Mouse (Mus musculus) c-Kit-negative CD71-positive TER-119-positive erythroid progenitor cells, embryonic 14.5 days (primary cell): Measurements from ENCODE around the gene Casp7.
"Not testable (repeated sequence)": the region's sequence is repeated elsewhere in the genome, so short reads cannot be mapped to it uniquely, and the experiment has no call there.

Source experiments
- DNase-seq: peaks from one replicate; pipeline ENCODE4 v3.0.0-alpha.2; 2013; ENCODE audit warnings: low read depth, low spot score

The Casp7 gene

DNA sequence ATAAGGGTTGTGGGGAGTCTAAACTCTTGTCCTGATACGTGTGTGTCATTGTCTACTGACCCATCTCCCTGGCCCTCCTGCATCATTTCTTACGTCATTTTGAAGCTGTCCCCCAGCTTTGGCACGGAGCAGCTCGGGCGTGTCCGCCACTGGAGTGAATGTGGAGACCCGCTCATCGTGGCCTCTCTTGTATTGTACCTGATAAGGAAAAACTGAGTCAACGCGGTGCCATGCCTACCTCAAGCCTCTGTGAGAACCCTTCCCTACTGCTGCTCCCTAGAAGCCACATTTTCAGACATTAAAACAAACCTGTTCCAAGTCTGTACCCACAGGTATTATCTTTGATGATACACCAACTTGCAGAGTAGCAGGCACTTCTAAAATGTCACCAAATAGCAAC lies 15.5 kb upstream of the Casp7 start:
- DNase-seq: no peak

DNA sequence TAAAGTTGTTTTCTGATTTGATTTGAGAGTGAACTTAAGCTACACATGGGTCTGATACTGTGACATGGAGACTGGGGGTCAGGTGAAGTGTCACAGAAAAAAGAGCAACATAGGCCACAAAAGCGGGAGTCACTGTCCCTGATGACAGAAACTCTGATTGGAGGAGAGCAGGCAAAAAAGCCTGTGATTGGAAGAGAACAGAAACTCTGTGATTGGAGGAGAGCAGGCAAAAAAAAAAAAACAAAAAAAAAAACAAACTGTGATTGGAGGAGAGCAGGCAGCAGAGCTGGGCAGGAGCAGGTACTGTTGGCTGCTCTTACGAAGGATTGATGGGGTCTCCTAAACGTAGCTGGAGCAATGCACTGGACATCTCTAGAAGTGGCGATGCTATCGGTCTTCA lies 11.4 kb upstream of the Casp7 start:
- no peak for DNase-seq

DNA sequence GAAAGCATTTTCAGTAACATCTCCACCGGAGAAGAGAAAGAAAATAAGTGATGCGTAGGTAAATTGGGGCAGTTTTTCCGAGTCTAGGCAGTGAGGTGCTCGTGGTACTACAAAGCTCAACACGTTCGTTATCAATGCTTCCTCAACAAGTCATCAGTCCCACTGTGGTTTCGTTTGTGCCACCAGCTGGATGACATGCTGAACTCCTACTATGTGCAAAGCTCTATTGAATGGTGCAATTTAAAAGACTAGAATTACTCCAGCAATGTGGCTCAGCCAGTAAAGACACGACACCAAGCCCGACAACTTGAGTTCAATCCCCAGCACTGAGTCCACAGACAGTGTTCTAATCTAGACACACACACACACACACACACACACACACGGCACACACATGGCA lies 10.8 kb upstream of the Casp7 start:
- DNase-seq: no peak

DNA sequence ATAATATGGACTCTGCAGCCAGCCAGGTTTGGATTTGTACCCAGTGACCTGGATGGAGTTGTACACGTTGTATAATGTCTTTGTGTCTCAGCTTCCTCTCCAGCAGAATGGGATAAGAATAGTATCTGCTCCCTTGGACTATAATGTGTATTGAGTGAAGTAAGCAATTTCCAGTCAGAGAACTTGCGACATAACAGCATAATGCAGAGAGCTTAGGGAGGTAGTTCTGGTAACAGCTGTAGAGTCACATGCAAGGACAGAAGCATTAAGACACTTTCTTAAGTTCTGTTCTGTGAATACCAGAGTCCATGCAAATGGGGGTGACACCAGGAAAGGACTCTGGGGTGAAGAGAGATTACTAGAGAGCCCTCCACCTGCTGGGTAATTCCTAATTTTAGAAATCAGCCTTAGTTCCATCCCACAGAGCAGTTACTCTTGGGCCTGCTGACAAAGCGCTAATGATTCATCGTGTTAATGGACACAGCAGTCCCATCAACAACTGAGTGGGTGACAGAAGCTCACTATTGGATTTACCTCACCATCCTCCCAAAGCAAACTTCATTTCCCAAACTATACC lies 9.1 kb upstream of the Casp7 start:
- no peak for DNase-seq

DNA sequence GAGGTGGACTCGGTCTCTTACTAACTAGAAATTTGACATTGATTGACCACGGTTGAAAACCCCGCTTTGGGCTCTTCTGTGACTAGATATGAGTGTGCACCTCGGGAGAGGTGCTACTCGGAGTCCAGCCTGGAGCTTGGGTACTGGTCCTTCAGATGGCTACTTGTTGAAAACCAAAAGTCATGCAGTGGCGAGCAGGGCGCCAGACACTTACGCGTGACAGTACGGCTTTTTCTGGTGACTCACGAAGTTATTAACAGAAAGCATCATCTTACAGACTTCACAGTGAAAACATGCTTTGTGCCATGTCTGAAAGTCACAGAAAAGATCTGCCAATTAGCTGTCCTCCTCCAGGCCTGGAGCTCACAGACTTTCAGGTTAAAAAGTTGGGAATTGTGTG lies 7.8 kb upstream of the Casp7 start:
- DNase-seq: no peak

DNA sequence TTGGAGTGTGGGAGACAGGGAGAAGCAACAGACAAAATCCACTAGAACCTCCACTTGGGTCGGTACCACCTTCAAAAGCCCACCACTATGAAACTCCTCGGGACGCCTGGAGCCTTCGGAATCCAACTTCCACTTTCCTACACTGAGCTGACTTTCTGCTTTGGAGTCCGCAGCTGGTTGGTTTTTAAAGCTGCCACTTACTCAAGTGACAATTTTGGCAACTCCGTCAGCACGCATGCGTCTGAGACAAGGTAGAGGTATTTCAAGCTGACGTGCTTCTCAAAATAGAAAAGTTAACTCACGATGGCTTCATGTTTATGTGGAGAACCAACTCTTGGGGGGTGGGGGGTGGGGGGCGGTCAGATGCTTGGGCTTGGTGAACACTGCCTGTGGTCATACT lies 7.0 kb upstream of the Casp7 start, which contains the start of gene Nrap:
TSS of gene Nrap (minus strand) at position 159 of the 400 bp plus-strand sequence.
- no peak for DNase-seq

DNA sequence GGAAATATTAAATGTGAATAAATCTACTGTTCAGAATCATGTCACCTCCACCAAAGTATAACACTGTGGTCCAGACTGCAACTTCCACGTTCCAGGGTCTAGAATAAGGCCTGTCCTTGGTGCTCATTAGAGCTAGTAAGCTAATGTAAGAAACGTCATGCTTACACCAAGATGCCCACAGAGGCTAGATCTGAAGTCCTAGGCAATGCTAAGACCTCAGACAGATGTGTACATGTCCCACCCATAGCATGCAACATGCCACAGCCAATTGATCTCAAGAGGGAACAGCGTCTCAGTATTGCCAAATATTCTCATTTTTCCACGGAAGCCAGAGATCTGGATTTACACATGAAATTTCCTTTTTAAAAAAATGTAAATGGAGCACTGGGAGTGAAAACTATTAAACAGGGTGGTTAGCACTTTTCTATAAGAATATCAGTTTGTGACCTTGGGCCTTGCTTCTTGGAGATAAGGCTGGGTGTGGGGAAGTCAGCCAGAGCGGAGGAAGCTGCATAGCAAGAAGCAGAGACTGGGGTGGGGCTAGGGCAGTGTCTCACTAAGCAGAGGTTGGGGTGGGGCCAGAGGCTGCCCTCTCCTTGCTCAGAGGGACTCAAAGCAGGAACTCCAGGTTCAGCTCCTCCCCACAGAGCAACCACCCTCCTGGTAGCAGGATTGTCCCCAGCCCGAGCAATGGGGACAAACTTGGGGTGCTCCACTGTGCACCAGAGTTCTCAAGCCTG lies 5.5 kb upstream of the Casp7 start:
- DNase-seq: peak; percentile 84

DNA sequence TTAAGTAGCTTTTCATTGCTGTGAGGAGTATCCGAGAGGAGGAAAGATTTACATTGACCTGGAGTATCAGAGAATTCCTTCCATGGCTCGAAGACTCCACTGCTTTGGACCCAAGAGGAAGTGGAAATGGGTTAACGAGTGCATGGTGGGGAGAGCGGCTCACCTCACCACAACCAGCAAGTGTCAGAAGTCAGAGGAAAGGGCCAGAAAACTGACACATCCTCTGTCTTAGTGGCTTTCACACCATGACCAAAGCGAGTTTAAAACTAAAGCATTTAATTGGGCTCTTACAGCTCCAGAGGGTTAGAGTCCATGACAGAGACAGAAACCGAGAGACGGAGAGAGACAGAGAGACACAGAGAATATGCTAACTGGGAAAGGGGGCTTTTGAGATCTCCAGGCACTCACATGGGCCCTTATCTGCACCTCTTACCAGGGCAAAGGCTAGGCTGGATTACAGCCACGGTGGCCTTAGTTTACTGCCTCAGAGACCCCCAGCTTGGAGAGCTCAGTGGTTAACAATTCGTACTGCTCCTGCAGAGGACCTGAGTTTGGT lies 3.5 kb upstream of the Casp7 start:
- no peak for DNase-seq

DNA sequence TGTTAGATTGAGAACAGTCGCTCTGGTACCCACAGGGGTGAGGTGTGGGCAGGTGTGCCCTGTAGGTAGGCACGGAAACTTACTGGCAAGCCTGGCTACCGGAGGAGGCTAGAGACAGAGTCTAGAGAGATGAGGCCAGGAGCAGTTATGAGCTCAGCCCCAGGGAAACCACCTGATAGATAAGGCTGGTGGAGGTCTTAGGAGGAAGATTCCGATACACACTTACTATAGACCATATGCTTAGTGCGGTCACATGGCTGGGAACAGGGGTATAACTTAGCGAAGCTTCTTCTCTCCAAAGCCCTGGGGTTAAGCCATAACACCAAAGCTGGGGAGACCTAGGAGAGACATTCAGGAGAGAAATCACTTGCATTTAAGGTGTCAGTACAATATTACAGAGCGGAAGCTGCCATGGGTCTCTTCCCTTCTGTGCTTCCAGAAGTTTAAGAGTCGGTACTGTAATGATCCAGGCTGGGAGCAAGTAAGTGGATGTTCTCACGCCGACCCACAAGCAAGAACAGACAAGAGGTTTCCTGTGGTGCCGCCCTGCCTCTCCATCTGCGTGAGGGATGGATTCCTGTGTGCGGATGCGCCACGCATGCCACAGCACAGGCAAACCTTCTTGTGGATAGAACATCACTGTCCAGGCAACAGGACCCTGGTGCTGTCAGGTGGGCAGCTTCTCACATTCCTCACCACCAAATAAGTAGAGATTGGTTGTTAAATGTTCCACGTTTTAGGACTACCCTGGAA lies 1.6 kb upstream of the Casp7 start:
- no peak for DNase-seq

DNA sequence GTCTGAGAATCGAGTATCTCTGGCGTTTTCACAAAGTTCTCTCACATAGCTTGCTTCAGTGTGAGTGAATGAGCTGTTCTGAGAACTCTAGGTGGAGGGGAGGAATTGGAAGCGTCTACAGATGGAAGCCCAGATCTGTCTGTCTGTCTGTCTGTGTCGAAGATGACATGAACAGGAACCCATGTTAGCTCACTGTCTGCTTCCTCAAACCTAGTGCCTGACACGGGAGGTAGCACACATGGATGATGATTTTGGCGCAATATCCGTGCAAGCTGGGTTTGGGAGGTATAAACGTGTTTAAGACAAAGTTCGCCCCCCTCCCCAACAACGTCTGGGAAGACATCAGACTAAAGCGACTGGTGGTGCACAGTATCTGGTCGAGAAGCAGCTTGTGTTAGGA lies 702 bp upstream of the Casp7 start:
- no peak for DNase-seq

DNA sequence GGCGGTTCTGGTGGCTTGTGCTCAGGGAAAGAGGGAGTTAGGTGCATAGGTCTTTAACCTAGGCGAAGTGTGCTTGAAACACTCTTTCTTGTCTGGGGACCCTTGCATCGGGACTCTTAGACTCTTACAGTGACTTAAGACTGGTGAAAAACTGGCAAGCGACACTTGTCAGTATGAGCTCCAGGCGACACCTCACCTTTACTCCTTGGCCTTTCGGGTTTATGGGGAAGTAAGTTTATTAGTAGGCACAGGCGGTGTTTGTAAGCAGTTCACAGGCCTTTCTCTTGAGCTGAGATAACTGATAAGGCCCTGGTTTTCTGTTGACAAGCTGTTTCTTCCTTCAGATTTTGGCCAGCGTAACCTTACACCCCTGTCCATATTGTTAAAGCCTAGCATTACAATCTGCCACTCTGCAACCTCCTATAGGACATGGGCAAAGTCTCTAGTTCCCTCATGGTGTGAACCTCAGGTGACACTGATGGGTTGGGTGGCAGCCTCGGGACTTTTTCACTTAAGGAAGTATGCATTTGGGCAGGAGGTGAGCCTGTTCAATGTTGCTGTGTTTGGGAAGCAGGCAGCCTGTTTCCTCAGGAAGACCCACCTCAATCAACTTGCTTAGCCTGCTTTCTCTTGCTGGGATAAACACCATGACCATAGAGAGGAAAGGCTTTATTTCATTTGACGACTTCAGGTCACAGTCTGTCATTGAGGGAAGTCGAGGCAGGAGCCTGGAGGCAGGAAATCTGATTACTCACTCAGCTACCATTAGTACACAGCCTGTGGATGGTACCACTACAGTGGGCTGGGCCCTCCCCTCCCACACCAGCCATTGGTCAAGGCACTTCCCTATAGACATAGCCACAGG lies 966 bp downstream of the Casp7 start:
- no peak for DNase-seq

DNA sequence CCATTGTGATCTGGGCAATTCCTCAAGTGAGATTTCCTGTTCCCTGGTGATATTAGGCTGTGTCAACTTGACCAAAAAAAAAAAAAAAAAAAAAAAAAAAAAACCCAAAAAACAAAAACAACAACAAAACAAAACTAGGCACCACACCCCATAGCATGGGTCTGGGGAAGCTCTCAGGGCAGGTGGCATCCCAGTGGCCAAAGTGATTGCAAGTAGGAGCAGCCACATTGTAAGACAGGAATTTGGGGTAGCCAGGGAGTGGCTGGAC lies 1.5 kb downstream of the Casp7 start:
- DNase-seq: no peak

DNA sequence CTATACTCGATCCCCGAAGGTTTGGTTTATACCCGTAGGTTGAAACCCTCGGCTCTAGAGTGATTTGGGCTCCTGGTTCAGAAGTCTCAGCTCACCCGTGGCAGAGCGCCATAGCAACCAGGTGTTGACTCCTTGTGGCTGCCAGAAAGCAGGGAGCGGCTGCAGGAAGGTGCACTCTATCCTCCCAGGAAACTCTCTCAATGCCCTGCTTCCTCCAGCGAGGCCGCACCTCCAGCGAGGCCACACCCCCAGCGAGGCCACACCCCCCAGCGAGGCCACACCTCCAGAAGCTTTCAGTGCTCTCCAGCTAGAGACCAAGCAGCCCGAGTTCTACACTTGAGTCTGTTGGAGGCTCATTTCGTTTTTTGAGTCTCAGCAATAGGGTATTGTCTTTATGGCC lies 3.3 kb downstream of the Casp7 start:
- DNase-seq: peak; percentile 66

DNA sequence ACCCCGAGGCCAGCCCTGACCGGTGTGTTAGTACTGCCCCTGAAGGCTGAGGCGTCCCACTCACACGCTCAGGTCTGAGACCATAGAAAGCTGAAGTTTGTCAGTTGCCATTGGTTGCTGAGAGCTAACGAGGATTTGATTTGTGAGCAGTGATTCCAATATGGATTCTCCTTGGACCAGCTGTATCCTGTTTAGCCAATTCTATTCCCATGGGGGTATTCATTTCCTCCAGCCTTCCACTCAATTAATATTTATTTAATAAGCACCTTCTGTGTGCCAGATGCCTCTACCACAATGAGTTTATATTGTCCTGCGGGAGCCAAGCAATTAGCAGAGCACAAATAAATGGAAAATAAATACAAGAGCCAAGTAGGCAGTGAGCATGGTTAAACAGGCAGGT lies 4.9 kb downstream of the Casp7 start:
- DNase-seq: no peak

DNA sequence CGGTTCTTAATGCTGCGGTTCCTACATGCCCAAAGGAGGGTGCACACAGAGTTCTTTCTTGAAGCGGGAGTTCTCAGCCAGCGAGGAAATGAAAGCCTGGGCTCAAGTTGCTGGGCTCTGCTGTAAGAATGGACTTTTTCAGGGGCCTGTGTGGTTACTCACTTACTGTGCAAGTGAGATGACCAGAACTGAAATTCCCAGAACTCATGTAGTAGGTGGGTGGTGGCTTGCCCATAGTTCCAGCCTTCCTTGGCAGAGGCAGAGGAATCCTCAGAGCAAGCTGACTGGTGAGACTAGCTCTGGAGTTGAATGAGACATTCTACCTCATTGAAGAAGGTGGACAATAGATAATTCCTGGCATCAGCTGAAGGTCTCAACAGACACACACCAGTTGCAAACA lies 8.9 kb downstream of the Casp7 start:
- no peak for DNase-seq

DNA sequence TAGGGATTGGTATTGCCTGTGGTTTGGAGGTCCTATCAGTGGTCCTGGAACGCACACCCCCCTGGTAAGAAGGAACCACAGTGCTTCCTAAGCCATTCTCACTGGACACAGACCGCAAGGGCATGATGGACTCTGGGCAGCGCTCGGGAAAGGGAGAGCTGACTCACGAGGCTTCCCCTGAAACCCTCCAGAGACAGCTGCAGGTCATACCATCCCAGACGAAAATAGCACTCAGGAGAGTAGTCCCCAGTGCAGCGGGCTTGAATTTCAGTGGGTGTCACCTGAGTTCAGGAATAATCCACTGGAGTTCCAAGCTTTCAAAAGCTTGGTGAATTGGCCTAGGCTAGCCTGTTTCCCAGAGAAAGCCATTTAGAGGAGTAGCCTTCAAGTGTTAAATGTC lies 9.7 kb downstream of the Casp7 start:
- DNase-seq: no peak

DNA sequence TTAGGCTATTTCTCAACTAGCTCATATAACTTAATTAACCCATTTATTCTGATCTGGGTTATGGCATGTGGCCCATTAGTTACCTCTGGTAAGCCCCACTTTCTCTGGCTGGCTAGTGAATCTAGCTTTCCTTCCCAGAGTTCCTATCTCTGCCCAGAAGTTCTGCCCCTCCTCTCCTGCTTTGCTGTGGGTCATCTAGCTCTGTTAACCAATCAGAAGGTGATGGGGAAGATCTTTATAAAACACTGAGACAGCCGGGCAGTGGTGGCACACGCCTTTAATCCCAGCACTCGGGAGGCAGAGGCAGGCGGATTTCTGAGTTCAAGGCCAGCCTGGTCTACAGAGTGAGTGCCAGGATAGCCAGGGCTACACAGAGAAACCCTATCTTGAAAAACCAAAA lies 13.0 kb downstream of the Casp7 start:
- not testable (repeated sequence) for DNase-seq

DNA sequence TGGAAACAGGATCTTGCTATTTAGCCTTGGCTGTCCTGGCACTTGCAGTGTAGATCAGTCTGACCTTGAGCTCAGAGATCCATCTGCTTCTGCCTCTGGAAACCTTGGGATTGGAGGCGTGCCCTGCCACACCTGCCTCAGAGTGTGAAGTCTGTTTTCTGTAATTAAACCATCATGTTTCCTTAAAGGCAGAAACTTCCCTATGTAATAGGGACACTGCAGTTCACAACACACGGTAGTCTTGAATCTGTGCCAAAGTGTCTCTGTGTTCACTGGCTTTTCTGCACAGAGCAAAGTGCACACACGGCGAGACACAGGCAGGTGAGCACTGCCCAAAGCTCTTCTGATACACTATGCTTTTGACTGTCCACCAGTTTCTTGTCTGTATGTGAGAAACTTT lies 21.5 kb downstream of the Casp7 start:
- no peak for DNase-seq

DNA sequence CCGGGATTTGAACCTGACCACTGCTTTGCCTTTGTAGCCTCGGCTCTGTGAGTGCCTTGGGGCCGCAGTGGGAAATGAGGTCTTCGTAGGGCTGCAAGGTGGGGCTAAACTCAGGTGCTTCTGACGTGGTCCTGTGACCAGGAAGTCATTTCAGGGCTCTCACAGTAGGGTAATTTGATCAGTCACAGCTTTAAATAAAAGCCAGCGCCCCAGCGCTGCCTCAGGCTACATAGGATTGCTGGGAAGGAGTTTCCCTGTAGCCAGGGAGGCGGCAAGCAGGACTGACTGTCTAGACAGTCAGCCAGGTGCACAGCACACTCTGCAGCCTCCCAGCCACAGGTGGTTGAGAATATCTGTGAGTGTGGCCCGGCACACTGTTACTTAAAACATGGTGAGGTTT lies 22.5 kb downstream of the Casp7 start:
- no peak for DNase-seq

DNA sequence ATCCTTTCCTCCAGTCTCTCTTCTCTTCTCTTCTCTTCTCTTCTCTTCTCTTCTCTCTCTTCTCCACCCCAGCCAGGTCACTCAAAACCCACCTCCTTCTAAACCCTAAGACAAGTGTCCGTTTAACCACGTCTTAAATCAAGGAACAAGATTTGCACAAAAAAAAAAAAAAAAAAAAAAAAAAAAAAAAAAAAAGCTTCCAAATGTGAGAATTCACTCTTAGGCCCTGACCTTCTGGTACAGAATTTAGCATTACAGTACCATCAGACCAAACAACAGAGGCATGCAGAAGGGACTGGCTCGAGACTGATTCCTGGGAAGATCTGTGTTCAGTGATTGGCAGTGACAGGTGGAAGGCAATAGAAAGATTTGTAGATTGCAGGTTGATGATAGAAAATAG lies 23.4 kb downstream of the Casp7 start:
- no peak for DNase-seq

DNA sequence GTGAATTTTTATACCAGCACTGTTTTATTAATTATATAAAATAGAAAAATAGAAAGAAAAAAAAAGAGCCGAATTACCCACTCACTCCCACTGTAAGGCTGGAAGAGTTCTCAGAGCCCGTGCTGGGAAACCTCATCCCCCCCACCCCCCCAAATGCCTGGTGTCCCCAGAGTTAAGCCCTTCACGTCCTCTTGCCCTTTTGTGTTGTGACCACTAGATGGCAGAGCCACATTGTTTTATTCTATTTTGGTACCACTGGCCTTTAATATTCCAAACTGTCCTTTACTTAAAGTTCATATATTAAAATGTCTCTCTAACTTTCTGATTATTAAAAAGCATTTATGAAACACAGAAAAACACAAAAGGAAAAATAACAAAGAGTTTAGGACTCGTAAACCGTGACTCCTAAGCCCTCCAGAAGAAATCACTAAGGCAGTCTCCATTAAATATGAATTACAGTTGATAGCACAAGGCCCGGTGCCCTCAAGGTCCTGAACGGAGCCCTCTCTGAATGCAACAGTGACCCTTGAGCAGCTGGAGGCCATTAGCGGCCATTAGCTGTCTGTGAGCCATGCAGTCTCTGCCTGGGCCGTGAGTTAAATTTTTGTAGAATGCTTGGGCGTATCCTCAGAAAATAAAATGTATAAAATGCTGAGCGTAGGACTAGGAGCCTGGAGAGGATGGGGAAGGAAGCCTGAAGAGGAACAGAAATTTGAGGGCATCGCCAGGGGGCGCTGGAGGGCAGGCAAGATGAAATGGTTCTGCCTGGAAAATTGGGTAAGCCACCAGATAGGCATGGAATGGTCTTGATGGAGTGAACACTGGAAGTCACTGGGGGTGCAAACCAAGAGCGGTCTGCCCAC lies 25.8 kb downstream of the Casp7 start:
- DNase-seq: no peak
